Mouse (Mus musculus) heart, postnatal 36 days (tissue): ENCODE data around the gene Art3. TPM values are rescaled to one million over a fixed set of nuclear protein-coding genes. Genes with fewer than 3 reads are reported as not detected.
A peak's percentile ranks its signal among the peaks of the same experiment; 100 is the strongest.

Source experiments
- DNase-seq, 2 experiments: peaks; one replicate each; pipeline ENCODE4 v3.0.0; 2021 to 2022
- intact Hi-C: fragments of 180-260 bp; cut with DNase I; formaldehyde crosslinking; loops from one replicate; pipeline ENCODE4 v1.15.1; 2025
- total RNA-seq, 2 experiments: library from RNA; stranded (reverse); gene quantifications; 2 replicates each; pipeline ENCODE4 v1.2.3; 2021

Art3 gene
- total RNA-seq, 2 experiments from 2014 or later: 751 to 829 TPM

DNA sequence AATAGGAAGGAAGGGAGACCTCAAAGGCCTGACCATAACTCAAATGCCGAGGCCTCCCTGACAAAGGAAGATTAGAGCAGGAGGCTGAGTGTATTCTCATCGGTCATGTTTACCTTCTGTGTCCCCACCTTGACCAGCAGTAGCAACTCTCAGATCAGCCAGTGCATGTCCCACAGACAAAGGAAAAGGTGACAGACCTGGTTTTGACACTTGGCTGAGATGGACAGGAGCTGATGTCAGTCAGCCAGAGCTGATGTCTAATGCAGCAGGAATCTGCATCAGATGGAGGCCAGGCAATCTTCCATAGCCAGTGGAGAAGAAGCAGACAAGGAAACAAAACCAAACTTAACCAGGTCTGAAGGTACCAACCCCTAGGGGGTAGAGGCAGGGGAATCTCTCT, 41.0 kb downstream of the Art3 start:
- intact Hi-C loops: no loop called here
- DNase-seq: no peak

DNA sequence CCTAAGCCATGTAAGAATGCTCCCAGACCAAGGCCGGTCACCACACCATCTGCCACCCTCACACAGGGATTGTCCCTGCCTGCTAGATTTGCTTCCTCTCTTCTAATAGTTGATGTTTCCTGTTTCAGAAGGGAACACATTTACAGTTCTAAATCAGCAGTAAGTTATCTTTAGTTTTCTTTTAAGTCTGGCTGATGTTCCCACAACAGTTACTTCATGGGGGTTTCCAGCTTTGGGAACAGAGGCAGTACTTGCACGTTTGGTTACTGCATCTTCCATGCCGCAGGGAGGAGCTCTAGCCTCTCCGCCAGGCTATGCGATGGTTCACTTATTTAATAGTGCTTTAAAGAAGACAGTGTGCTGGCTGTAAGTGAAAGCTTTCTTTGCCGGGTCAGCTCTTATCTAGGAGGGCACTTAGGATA, 43.1 kb downstream of the Art3 start:
- intact Hi-C loops: no loop called here

GRCm38 (mm10) chr5:92375368-92375767, 43.7 kb downstream of the Art3 start:
- DNase-seq: no peak
- intact Hi-C loops: no loop called here

More for the DNA sequence above, 43.1 kb downstream of the Art3 start:
- no peak for DNase-seq

GRCm38 (mm10) chr5:92376795-92377405, 45.3 kb downstream of the Art3 start:
- DNase-seq: no peak
- intact Hi-C loops: no loop called here

GRCm38 (mm10) chr5:92381550-92382348, 50.1 kb downstream of the Art3 start:
- peak; percentile 80 to 81 for DNase-seq
- intact Hi-C loops: loop anchor here (1.0 to 10.0 kb wide), 3 partner anchors 69 to 297 kb away; partner anchors contain the start of gene G3bp2

GRCm38 (mm10) chr5:92382349-92382679, 50.7 kb downstream of the Art3 start:
- DNase-seq: no peak
- intact Hi-C loops: loop anchor here (10.0 kb wide), 2 partner anchors 188 to 298 kb away; partner anchors contain the start of gene G3bp2

- DNase-seq: no peak
- intact Hi-C loops: loop anchor here (10.0 kb wide), 2 partner anchors 189 to 299 kb away; partner anchors contain the start of gene G3bp2
Measured at GRCm38 (mm10) chr5:92383747-92384146, 52.1 kb downstream of the Art3 start.

GRCm38 (mm10) chr5:92384855-92385254, 53.2 kb downstream of the Art3 start:
- intact Hi-C loops: loop anchor here (1.0 to 10.0 kb wide), 3 partner anchors 13 to 300 kb away; partner anchors contain the start of gene G3bp2
- no peak for DNase-seq

GRCm38 (mm10) chr5:92386102-92386501, 54.5 kb downstream of the Art3 start:
- DNase-seq: peak in 1 of 2 experiments; percentile 44
- intact Hi-C loops: loop anchor here (10.0 kb wide), 2 partner anchors 191 to 301 kb away; partner anchors contain the start of gene G3bp2

- intact Hi-C loops: loop anchor here (10.0 kb wide), 2 partner anchors 192 to 302 kb away; partner anchors contain the start of gene G3bp2
- no peak for DNase-seq
Measured at GRCm38 (mm10) chr5:92386643-92387042, 55.0 kb downstream of the Art3 start.

- intact Hi-C loops: loop anchor here (10.0 kb wide), 2 partner anchors 193 to 303 kb away; partner anchors contain the start of gene G3bp2
- peak; percentile 70 to 73 for DNase-seq
Measured at GRCm38 (mm10) chr5:92387433-92387832, 55.8 kb downstream of the Art3 start.

DNA sequence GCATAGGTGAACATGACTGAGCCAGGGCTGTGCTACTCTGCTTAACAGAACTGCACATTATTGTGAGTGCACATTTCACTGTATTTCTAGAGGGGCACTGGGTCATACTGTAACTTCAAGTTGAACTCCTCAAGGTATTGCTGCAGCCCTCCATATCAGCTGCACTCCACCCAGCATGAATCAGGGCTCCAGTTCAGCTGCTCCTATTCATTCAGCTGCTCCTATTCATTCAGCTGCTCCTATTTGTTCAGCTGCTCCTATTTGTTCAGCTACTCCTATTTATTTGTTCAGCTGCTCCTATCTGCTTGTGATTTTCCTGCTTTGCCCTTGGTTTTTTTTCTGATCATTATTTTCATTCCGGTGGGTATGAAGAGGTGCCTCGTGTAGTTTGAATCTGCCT, 58.4 kb downstream of the Art3 start:
- no peak for DNase-seq
- intact Hi-C loops: loop anchor here (10.0 kb wide), 2 partner anchors 195 to 305 kb away; partner anchors contain the start of gene G3bp2

GRCm38 (mm10) chr5:92390615-92391014, 59.0 kb downstream of the Art3 start:
- DNase-seq: no peak
- intact Hi-C loops: no loop called here

GRCm38 (mm10) chr5:92392542-92392941, 60.9 kb downstream of the Art3 start:
- no peak for DNase-seq
- intact Hi-C loops: no loop called here

DNA sequence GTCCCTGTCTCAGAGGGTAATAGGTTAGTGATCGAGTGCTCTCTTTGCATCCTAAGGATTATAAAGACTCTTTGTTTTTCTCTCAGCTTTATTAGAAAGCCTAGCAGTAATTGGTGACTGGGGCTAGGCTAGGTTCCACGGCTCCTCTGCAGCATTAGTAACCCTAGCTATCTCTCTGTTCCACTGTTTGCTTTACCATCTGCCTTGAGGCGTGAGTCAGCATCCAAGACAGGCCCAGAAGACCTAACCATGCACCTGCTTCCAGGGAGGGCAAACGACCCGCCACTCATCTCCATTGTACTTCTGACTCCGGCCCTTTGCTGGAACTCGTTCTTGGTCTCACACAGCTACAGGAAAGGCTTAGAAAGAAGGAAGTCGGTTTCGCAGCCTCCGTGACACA, 62.2 kb downstream of the Art3 start:
- no peak for DNase-seq
- intact Hi-C loops: no loop called here

- no peak for DNase-seq
- intact Hi-C loops: no loop called here
Measured at GRCm38 (mm10) chr5:92395764-92396163, 64.1 kb downstream of the Art3 start.

DNA sequence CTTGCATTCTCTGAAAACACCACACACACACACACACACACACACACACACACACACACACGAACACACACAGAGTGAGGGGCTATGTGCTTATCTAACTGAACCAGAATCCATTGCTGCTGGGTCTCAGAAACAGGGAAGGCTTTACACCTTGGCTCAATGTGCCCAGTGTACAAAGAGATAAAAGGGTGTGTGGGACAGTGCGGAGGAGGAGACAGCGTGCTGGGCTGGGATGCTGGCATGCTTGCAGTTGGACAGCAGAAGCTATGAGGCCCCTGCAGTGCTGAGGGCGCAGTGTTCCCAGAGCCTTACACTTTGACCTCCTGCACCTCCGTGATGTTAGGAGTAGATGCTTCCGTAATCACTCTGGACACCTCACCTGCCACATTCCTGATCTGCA, 64.8 kb downstream of the Art3 start:
- intact Hi-C loops: no loop called here
- no peak for DNase-seq

DNA sequence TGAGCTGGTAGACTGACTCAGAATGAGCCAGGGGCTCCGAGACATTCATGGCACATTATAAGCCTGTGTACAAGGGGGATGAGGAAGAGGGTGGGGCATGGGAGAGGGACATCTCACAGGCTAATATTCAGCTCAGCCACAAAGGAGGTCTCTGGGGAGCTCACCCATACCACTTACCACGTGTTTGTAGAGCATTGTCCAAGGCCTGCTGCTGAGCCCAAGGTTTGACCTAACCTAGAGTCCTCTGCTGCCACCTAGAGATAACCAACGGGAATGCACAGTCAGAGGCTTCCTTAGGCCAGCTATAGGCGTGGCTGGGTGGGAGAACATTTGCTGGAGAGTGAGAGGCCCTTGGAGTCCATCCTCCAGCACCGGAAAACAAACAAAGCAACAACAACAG, 66.5 kb downstream of the Art3 start:
- intact Hi-C loops: loop anchor here (1.0 kb wide), 2 partner anchors 13 to 88 kb away; partner anchors contain the start of gene Sdad1

GRCm38 (mm10) chr5:92402816-92403215, 71.2 kb downstream of the Art3 start:
- intact Hi-C loops: no loop called here
- no peak for DNase-seq

More for the DNA sequence above, 66.5 kb downstream of the Art3 start:
- peak; percentile 78 to 86 for DNase-seq

GRCm38 (mm10) chr5:92403562-92404399, 72.2 kb downstream of the Art3 start:
- intact Hi-C loops: no loop called here
- no peak for DNase-seq

DNA sequence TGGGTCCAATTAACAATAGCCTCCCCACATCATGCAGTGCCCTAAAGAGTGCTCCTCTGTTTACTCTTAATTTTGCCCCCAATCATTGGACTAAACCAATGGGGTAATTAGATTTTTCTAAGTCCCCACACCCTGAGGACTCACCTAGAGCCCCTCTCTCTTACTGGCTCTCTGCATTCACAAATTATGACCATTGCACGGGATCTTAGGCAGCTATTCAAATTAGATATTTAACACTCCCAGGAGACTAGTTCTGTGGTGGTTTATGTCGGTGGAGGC, 72.7 kb downstream of the Art3 start:
- no peak for DNase-seq
- intact Hi-C loops: no loop called here
